Mouse (Mus musculus) stomach, embryonic 14.5 days (tissue): ENCODE results near the gene Mvk. TPM values are rescaled to one million over a fixed set of nuclear protein-coding genes. Genes with fewer than 3 reads are reported as not detected.
A peak's percentile ranks its signal among the peaks of the same experiment; 100 is the strongest.

Experiments
- ATAC-seq: fragments of 200-750 bp; cut with Nextera tagmentation; 2 replicates; pipeline ENCODE4 v1.8.0; 2017; ENCODE audit warnings: low read depth, moderate TSS enrichment; ENCODE audit not compliant: insufficient number of reproducible peaks, insufficient read depth, low FRiP score
- H3K27ac ChIP-seq: fragments of 300-500 bp; sonication (generic); 2 replicates; pipeline ENCODE4 v1.5.1; 2014; ENCODE audit warnings: mild to moderate bottlenecking, low read length, moderate library complexity, mixed read lengths
- H3K27me3 ChIP-seq: fragments of 300-500 bp; sonication (generic); 2 replicates; pipeline ENCODE4 v1.6.1; 2014; ENCODE audit warnings: low read length, control low read depth, mixed read lengths; ENCODE audit not compliant: control insufficient read depth, insufficient read depth
- H3K36me3 ChIP-seq: fragments of 300-500 bp; sonication (generic); 2 replicates; pipeline ENCODE4 v1.6.1; 2014; ENCODE audit warnings: mild to moderate bottlenecking, control low read depth, low read length, moderate library complexity, mixed read lengths; ENCODE audit not compliant: control insufficient read depth, insufficient read depth
- H3K4me1 ChIP-seq: fragments of 300-500 bp; sonication (generic); 2 replicates; pipeline ENCODE4 v1.6.1; 2014; ENCODE audit warnings: low read length, control low read depth, mixed read lengths; ENCODE audit not compliant: control insufficient read depth, insufficient read depth
- H3K4me2 ChIP-seq: fragments of 300-500 bp; sonication (generic); replicated peaks from 2 replicates; pipeline ENCODE4 v1.6.1; 2014; ENCODE audit warnings: low read depth, low read length, control low read depth
- H3K4me3 ChIP-seq: fragments of 300-500 bp; sonication (generic); 2 replicates; pipeline ENCODE4 v1.5.1; 2014; ENCODE audit warnings: low read depth, low read length, control low read depth
- H3K9ac ChIP-seq: fragments of 300-500 bp; sonication (generic); replicated peaks from 2 replicates; pipeline ENCODE4 v1.6.1; 2014; ENCODE audit warnings: low read depth, mild to moderate bottlenecking, control low read depth, low read length, moderate library complexity, mixed read lengths
- H3K9me3 ChIP-seq: fragments of 300-500 bp; sonication (generic); 2 replicates; pipeline ENCODE4 v1.6.1; 2016; ENCODE audit warnings: low read depth, low read length, control low read depth; ENCODE audit not compliant: control insufficient read depth
- WGBS: fragments of 180-500 bp; shearing (Covaris S2); extraction: QIAGEN DNeasy Blood & Tissue Kit; methylation state at CpG from one replicate; pipeline ENCODE4 v1.1.7; 2014; 5-methylcytosine and 5-hydroxymethylcytosine counted together
- polyA plus RNA-seq: library from polyadenylated mRNA; unstranded; fragments of >200 nt; fragmentation: Nextera tagmentation; extraction: Ambion mirVana; gene quantifications from 2 replicates; pipeline ENCODE4 v1.2.1, GENCODE M21; 2014

The Mvk gene
- polyA plus RNA-seq, 1 experiment from 2014 or later, result 62.7 TPM

- H3K9me3 ChIP-seq, result no peaks in the 10 kb centered on the region
- no peak overlapping the region for H3K27ac ChIP-seq
- ATAC-seq, result no peak
- 88% methylated on average over 2 of the region's 2 CpGs for WGBS
- no peak overlapping the region for H3K4me3 ChIP-seq
- H3K27me3 ChIP-seq, result no peaks in the 10 kb centered on the region
- no peaks in the 10 kb centered on the region for H3K36me3 ChIP-seq
- H3K4me1 ChIP-seq, result peaks cover 40% of the 10 kb centered on the region
- no peak overlapping the region for H3K9ac ChIP-seq
- H3K4me2 ChIP-seq, result no peak overlapping the region
Measured at GRCm38 (mm10) chr5:114464561-114464960, 20.5 kb downstream of the Mvk start.

- H3K36me3 ChIP-seq, result no peaks in the 10 kb centered on the region
- ATAC-seq, result no peak
- no peak overlapping the region for H3K4me3 ChIP-seq
- WGBS, result 56% methylated on average over 7 of the region's 7 CpGs
- no peaks in the 10 kb centered on the region for H3K9me3 ChIP-seq
- no peak overlapping the region for H3K27ac ChIP-seq
- H3K4me1 ChIP-seq, result peaks cover 32% of the 10 kb centered on the region
- no peaks in the 10 kb centered on the region for H3K27me3 ChIP-seq
- H3K4me2 ChIP-seq, result no peak overlapping the region
- H3K9ac ChIP-seq, result no peak overlapping the region
Measured at GRCm38 (mm10) chr5:114465641-114466040, 21.6 kb downstream of the Mvk start.

GRCm38 (mm10) chr5:114467019-114467418 is 22.9 kb downstream of the Mvk start:
- peak; percentile 47; the same call in 1 of the 2 replicates for ATAC-seq
- Histone ChIP-seq H3K9ac (no peak overlapping the region), H3K27ac (peak overlapping the region; percentile 86; the same call in 1 of the 2 replicates), H3K4me1 (peaks cover 30% of the 10 kb centered on the region), H3K9me3 (no peaks in the 10 kb centered on the region), H3K36me3 (no peaks in the 10 kb centered on the region), H3K4me2 (peak overlapping the region; percentile 38), H3K27me3 (no peaks in the 10 kb centered on the region), H3K4me3 (peak overlapping the region; percentile 12; the same call in 1 of the 2 replicates)
- 1% methylated on average over 11 of the region's 11 CpGs for WGBS

GRCm38 (mm10) chr5:114467430-114467829 is 23.4 kb downstream of the Mvk start:
- WGBS, result 2% methylated on average over 9 of the region's 13 CpGs
- no peaks in the 10 kb centered on the region for H3K27me3 ChIP-seq
- ATAC-seq, result peak; percentile 75
- H3K4me3 ChIP-seq, result peak overlapping the region; percentile 12; the same call in 1 of the 2 replicates
- peak overlapping the region; percentile 38 for H3K4me2 ChIP-seq
- peaks cover 30% of the 10 kb centered on the region for H3K4me1 ChIP-seq
- peak overlapping the region; percentile 86 for H3K27ac ChIP-seq
- no peaks in the 10 kb centered on the region for H3K36me3 ChIP-seq
- H3K9ac ChIP-seq, result no peak overlapping the region
- H3K9me3 ChIP-seq, result no peaks in the 10 kb centered on the region

GRCm38 (mm10) chr5:114468007-114468406 is 23.9 kb downstream of the Mvk start:
- Histone ChIP-seq H3K27me3 (no peaks in the 10 kb centered on the region), H3K36me3 (no peaks in the 10 kb centered on the region), H3K4me1 (peaks cover 30% of the 10 kb centered on the region), H3K9me3 (no peaks in the 10 kb centered on the region), H3K9ac (no peak overlapping the region), H3K27ac (peak overlapping the region; percentile 86), H3K4me3 (no peak overlapping the region), H3K4me2 (peak overlapping the region; percentile 38)
- WGBS, result 39% methylated on average over 4 of the region's 4 CpGs
- no peak for ATAC-seq

- no peak overlapping the region for H3K27ac ChIP-seq
- no peak overlapping the region for H3K4me2 ChIP-seq
- H3K36me3 ChIP-seq, result no peaks in the 10 kb centered on the region
- H3K4me3 ChIP-seq, result no peak overlapping the region
- H3K27me3 ChIP-seq, result no peaks in the 10 kb centered on the region
- H3K4me1 ChIP-seq, result peaks cover 26% of the 10 kb centered on the region
- no peak for ATAC-seq
- H3K9me3 ChIP-seq, result no peaks in the 10 kb centered on the region
- no peak overlapping the region for H3K9ac ChIP-seq
- WGBS, result 61% methylated on average over 3 of the region's 3 CpGs
Measured at GRCm38 (mm10) chr5:114470359-114470758, 26.3 kb downstream of the Mvk start.

GRCm38 (mm10) chr5:114474741-114475491 is 30.8 kb downstream of the Mvk start:
- Histone ChIP-seq H3K9ac (no peak overlapping the region), H3K36me3 (no peaks in the 10 kb centered on the region), H3K4me3 (no peak overlapping the region), H3K27ac (no peak overlapping the region), H3K4me1 (peaks cover 4% of the 10 kb centered on the region; the same call in 1 of the 2 replicates), H3K27me3 (no peaks in the 10 kb centered on the region), H3K9me3 (no peaks in the 10 kb centered on the region), H3K4me2 (no peak overlapping the region)
- ATAC-seq, result no peak
- WGBS, result 39% methylated on average over 35 of the region's 35 CpGs

DNA sequence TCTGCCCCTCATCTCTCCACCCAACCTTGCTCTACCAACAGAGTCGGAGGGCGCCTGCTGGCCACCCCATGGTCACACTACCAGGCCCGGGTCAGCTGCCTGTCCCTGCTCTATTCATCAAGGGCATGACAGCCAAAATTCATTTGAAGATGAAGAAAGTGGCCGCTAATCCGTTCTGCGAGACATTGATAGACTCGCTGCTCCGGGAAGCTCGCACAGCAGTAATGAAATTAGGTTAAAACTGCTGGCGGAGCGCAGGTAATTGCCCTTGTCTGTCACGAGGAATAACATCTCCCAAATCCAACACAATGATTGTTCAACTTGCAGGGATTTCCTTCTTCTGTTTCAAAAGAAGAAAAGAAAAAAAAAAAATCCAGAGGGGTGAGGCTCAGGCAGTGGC is 34.2 kb downstream of the Mvk start:
- ATAC-seq, result no peak
- H3K36me3 ChIP-seq, result no peaks in the 10 kb centered on the region
- no peak overlapping the region for H3K27ac ChIP-seq
- no peaks in the 10 kb centered on the region for H3K9me3 ChIP-seq
- H3K9ac ChIP-seq, result no peak overlapping the region
- no peaks in the 10 kb centered on the region for H3K27me3 ChIP-seq
- no peak overlapping the region for H3K4me3 ChIP-seq
- WGBS, result 78% methylated on average over 12 of the region's 12 CpGs
- H3K4me1 ChIP-seq, result peaks cover 10% of the 10 kb centered on the region
- no peak overlapping the region for H3K4me2 ChIP-seq
